Mouse (Mus musculus) liver, embryonic 13.5 days (tissue): Measurements from ENCODE around the gene Zfp119b. TPM values are rescaled to one million over a fixed set of nuclear protein-coding genes. Genes with fewer than 3 reads are reported as not detected.
A peak's percentile ranks its signal among the peaks of the same experiment; 100 is the strongest.
"Not testable (repeated sequence)": the region's sequence is repeated elsewhere in the genome, so short reads cannot be mapped to it uniquely, and the experiment has no call there.

Experiments
- ATAC-seq: fragments of 200-750 bp; cut with Nextera tagmentation; 2 replicates; pipeline ENCODE4 v1.8.0; 2017; ENCODE audit warnings: low read depth, mild to moderate bottlenecking, moderate number of reproducible peaks, moderate library complexity
- DNase-seq: peaks from one replicate; pipeline ENCODE4 v3.0.0; 2022
- H3K27ac ChIP-seq: fragments of 300-500 bp; sonication (generic); 2 replicates; pipeline ENCODE4 v1.5.1; 2015; ENCODE audit warnings: moderate library complexity, mild to moderate bottlenecking, inconsistent platforms
- H3K27me3 ChIP-seq: fragments of 300-500 bp; sonication (generic); 2 replicates; pipeline ENCODE4 v1.6.1; 2015; ENCODE audit warnings: mild to moderate bottlenecking, inconsistent platforms
- H3K36me3 ChIP-seq: fragments of 300-500 bp; sonication (generic); 2 replicates; pipeline ENCODE4 v1.6.1; 2015; ENCODE audit warnings: mild to moderate bottlenecking, inconsistent platforms
- H3K4me1 ChIP-seq: fragments of 300-500 bp; sonication (generic); replicated peaks from 2 replicates; pipeline ENCODE4 v1.6.1; 2015; ENCODE audit warnings: inconsistent platforms
- H3K4me2 ChIP-seq: fragments of 300-500 bp; sonication (generic); 2 replicates; pipeline ENCODE4 v1.6.1; 2015; ENCODE audit warnings: inconsistent platforms, mild to moderate bottlenecking, moderate library complexity
- H3K4me3 ChIP-seq: fragments of 300-500 bp; sonication (generic); replicated peaks from 2 replicates; pipeline ENCODE4 v1.5.1; 2015; ENCODE audit warnings: mild to moderate bottlenecking, inconsistent platforms
- H3K9ac ChIP-seq: fragments of 300-500 bp; sonication (generic); 2 replicates; pipeline ENCODE4 v1.6.1; 2015; ENCODE audit warnings: mild to moderate bottlenecking, inconsistent platforms
- H3K9me3 ChIP-seq: fragments of 300-500 bp; sonication (generic); replicated peaks from 2 replicates; pipeline ENCODE4 v1.6.1; 2016; ENCODE audit warnings: inconsistent platforms
- WGBS: fragments of 180-500 bp; shearing (Covaris S2); methylation state at CpG from one replicate; pipeline ENCODE4 v1.1.7; 2015; ENCODE audit not compliant: insufficient replicate concordance; 5-methylcytosine and 5-hydroxymethylcytosine counted together
- polyA plus RNA-seq: library from polyadenylated mRNA; unstranded; fragments of >200 nt; fragmentation: Nextera tagmentation; extraction: Ambion mirVana; gene quantifications from 2 replicates; pipeline ENCODE4 v1.2.1, GENCODE M21; 2015

Gene Zfp119b
- polyA plus RNA-seq, 1 experiment from 2014 or later = 2.6 TPM

DNA sequence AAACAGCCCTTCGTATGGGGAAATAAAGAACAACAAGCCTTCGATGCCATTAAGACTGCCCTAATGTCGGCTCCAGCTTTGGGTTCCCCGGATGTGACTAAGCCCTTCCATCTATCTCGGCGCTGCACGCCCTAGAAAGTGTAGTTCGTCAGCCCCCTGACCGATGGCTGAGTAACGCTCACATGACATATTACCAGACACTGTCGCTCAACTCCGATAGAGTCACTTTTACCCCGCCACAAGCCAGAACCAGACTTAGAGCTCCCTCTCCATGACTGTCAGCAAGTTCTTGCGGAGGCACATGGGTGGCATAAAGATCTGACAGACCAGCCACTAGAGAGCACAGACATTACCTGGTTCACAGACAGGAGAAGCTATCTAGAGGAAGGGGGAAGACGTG, 16.1 kb downstream of the Zfp119b start:
- H3K4me1 ChIP-seq = peaks cover 47% of the 10 kb centered on the region
- peak; percentile 13 for ATAC-seq
- H3K27ac ChIP-seq = peak overlapping the region; percentile 95
- DNase-seq = peak; percentile 48
- peaks cover 7% of the 10 kb centered on the region; the same call in 1 of the 2 replicates for H3K9me3 ChIP-seq
- H3K36me3 ChIP-seq = peaks cover 26% of the 10 kb centered on the region
- WGBS = 69% methylated on average over 15 of the region's 15 CpGs
- peak overlapping the region; percentile 74 for H3K4me3 ChIP-seq
- H3K27me3 ChIP-seq = no peaks in the 10 kb centered on the region
- peak overlapping the region; percentile 84 for H3K4me2 ChIP-seq
- peak overlapping the region; percentile 85 for H3K9ac ChIP-seq

- H3K4me2 ChIP-seq = peak overlapping the region; percentile 84
- peaks cover 47% of the 10 kb centered on the region for H3K4me1 ChIP-seq
- peak overlapping the region; percentile 74 for H3K4me3 ChIP-seq
- DNase-seq = peak; percentile 50
- H3K9ac ChIP-seq = peak overlapping the region; percentile 85
- H3K9me3 ChIP-seq = peaks cover 7% of the 10 kb centered on the region; the same call in 1 of the 2 replicates
- ATAC-seq = peak; percentile 53
- 29% methylated on average over 2 of the region's 2 CpGs for WGBS
- no peaks in the 10 kb centered on the region for H3K27me3 ChIP-seq
- H3K36me3 ChIP-seq = peaks cover 26% of the 10 kb centered on the region
- peak overlapping the region; percentile 95 for H3K27ac ChIP-seq
Observed at GRCm38 (mm10) chr17:55932635-55933034, 16.7 kb downstream of the Zfp119b start.

DNA sequence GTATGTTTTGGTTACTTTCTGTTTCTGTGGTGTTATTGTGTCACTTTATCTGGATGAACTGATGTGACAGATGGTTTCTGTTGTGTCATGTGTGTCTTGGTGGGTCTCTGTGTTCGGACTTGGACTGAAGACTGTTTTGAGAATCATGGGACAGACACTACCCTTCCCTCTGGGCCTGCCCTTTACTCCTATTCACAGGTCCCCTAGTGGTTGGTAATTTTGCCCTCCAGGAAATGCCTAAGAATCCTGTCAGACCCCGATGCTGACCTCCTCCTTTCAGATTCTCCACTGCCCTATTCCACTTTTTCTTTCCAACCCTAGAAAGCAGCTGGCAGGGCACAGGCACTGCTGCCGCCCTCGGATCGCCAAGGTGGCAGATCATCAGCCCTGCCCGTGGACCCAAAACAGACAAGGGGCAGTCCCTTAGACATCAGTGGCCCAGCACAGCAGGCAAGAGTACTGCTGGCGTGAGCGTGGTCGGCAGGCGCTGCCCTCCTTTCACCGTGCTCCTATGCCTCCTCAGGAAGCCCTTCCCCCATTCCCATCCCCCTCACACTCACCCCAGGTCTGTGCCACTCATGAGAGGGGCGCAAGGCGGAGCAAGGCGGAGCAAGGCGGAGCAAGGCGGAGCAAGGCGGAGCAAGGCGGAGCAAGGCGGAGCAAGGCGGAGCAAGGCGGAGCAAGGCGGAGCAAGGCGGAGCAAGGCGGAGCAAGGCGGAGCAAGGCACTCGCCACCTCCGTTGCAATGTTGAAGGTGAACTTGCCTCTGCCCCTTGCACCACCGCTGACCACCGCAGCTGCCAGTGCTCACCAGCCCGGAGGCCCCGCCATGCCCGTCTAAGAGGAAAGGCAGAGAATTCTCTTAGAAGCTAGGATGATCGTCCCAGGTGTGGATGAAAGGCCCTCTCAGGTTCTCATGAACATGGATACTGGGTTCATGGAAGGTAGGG, 17.5 kb downstream of the Zfp119b start:
- peaks cover 7% of the 10 kb centered on the region; the same call in 1 of the 2 replicates for H3K9me3 ChIP-seq
- H3K4me2 ChIP-seq = peak overlapping the region; percentile 84
- H3K4me3 ChIP-seq = peak overlapping the region; percentile 74
- peaks cover 47% of the 10 kb centered on the region for H3K4me1 ChIP-seq
- H3K27ac ChIP-seq = peak overlapping the region; percentile 95
- WGBS = 1% methylated on average over 33 of the region's 33 CpGs
- peak overlapping the region; percentile 85 for H3K9ac ChIP-seq
- H3K27me3 ChIP-seq = no peaks in the 10 kb centered on the region
- ATAC-seq (peak; percentile 86), DNase-seq (peak; percentile 77)
- H3K36me3 ChIP-seq = peaks cover 26% of the 10 kb centered on the region

DNA sequence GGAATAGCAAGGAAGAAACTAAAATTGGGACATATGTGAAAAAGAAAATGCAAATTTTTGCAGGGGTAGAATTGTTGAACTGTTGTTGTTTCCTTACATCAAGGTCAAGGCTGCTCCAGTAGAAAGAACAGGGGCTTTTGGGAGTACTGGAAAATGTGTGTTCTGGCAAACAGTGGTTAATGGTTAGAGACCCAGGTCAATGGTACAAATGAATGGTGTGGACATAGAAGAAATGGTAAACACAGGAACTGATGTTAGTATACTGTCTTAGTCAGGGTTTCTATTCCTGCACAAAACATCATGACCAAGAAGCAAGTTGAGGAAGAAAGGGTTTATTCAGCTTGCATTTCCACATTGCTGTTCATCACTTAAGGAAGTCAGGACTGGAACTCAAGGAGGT, 42.6 kb downstream of the Zfp119b start:
- no peaks in the 10 kb centered on the region for H3K27me3 ChIP-seq
- H3K9ac ChIP-seq = no peak overlapping the region
- H3K4me3 ChIP-seq = no peak overlapping the region
- H3K27ac ChIP-seq = no peak overlapping the region
- peak; percentile 63 for ATAC-seq
- no peaks in the 10 kb centered on the region for H3K36me3 ChIP-seq
- no peak for DNase-seq
- no peaks in the 10 kb centered on the region for H3K9me3 ChIP-seq
- peaks cover 3% of the 10 kb centered on the region; the same call in 1 of the 2 replicates for H3K4me1 ChIP-seq
- H3K4me2 ChIP-seq = no peak overlapping the region

- no peaks in the 10 kb centered on the region for H3K36me3 ChIP-seq
- 57% methylated on average over 6 of the region's 6 CpGs for WGBS
- DNase-seq (no peak), ATAC-seq (no peak)
- H3K27ac ChIP-seq = peak overlapping the region; percentile 18
- no peak overlapping the region for H3K4me2 ChIP-seq
- no peaks in the 10 kb centered on the region for H3K27me3 ChIP-seq
- H3K9me3 ChIP-seq = 0 out of 2 replicates have a peak, but pooled peaks cover 2% of the 10 kb centered on the region
- peaks cover 3% of the 10 kb centered on the region; the same call in 1 of the 2 replicates for H3K4me1 ChIP-seq
- no peak overlapping the region for H3K9ac ChIP-seq
- no peak overlapping the region for H3K4me3 ChIP-seq
Observed at GRCm38 (mm10) chr17:55904131-55904530, 45.2 kb downstream of the Zfp119b start.

GRCm38 (mm10) chr17:55903687-55904086, 45.6 kb downstream of the Zfp119b start:
- ATAC-seq = no peak
- no peak for DNase-seq
- Histone ChIP-seq H3K4me3 (no peak overlapping the region), H3K9ac (no peak overlapping the region), H3K9me3 (0 out of 2 replicates have a peak, but pooled peaks cover 2% of the 10 kb centered on the region), H3K27me3 (no peaks in the 10 kb centered on the region), H3K36me3 (0 out of 2 replicates have a peak, but pooled peaks cover 3% of the 10 kb centered on the region), H3K4me1 (peaks cover 3% of the 10 kb centered on the region; the same call in 1 of the 2 replicates), H3K4me2 (no peak overlapping the region), H3K27ac (no peak overlapping the region)
- 52% methylated on average over 1 of the region's 1 CpGs for WGBS

DNA sequence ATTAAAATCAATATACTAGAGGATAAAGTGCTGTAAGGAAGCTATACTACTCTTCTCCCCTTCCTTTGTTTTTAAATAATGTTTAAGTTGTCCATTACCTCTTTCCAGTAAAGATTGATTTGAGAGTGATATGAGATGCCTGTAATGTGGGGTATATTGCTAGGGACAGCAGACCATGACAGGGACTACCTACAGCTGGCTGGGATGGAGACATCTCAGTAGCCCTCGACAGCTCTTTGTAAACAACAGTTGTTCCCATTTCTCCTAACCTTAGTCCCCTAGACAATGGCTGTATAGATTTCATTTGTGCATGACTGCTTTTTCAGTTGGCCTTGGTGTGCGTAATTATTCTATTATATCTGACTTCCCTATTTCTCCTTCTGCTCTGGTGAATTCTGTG, 46.2 kb downstream of the Zfp119b start:
- no peak overlapping the region for H3K4me3 ChIP-seq
- H3K36me3 ChIP-seq = peaks cover 8% of the 10 kb centered on the region
- DNase-seq = no peak
- H3K27me3 ChIP-seq = no peaks in the 10 kb centered on the region
- H3K9ac ChIP-seq = no peak overlapping the region
- H3K4me1 ChIP-seq = peaks cover 3% of the 10 kb centered on the region; the same call in 1 of the 2 replicates
- H3K4me2 ChIP-seq = no peak overlapping the region
- no peak for ATAC-seq
- peaks cover 2% of the 10 kb centered on the region; the same call in 1 of the 2 replicates for H3K9me3 ChIP-seq
- no peak overlapping the region for H3K27ac ChIP-seq
- WGBS = 40% methylated on average over 2 of the region's 2 CpGs

GRCm38 (mm10) chr17:55892406-55892955, 56.8 kb downstream of the Zfp119b start:
- peaks cover 19% of the 10 kb centered on the region for H3K36me3 ChIP-seq
- not testable (repeated sequence) for ATAC-seq, DNase-seq, H3K27me3 ChIP-seq, H3K9me3 ChIP-seq
- H3K27ac ChIP-seq = peak overlapping the region; percentile 83
- peaks cover 14% of the 10 kb centered on the region for H3K4me1 ChIP-seq
- peak overlapping the region; percentile 64 for H3K4me3 ChIP-seq
- WGBS = 7% methylated on average over 6 of the region's 8 CpGs
- H3K9ac ChIP-seq = peak overlapping the region; percentile 72
- peak overlapping the region; percentile 67 for H3K4me2 ChIP-seq

Other genes starting within 250 kb of the Zfp119b start
- gene Pot1b, start 236.9 kb downstream of the Zfp119b start, polyA plus RNA-seq = 5.2 and 6.1 TPM in 2 replicates
- 1.1 and 1.4 TPM in 2 replicates for gene Adgre4, start 199.5 kb downstream of the Zfp119b start, polyA plus RNA-seq
- gene Zfp119a, start 70.6 kb downstream of the Zfp119b start, polyA plus RNA-seq = 2.1 and 3.1 TPM in 2 replicates
- gene Zfp959, start 57.4 kb downstream of the Zfp119b start, polyA plus RNA-seq = 6.5 and 7.7 TPM in 2 replicates
- 4.6 and 5.0 TPM in 2 replicates for gene Ebi3, start 3.1 kb upstream of the Zfp119b start, polyA plus RNA-seq
- 11.4 and 12.7 TPM in 2 replicates for gene Yju2, start 9.6 kb upstream of the Zfp119b start, polyA plus RNA-seq
- gene Shd, start 21.0 kb upstream of the Zfp119b start, polyA plus RNA-seq = 0.22 and 0.34 TPM in 2 replicates
- gene Fsd1, start 37.0 kb upstream of the Zfp119b start, polyA plus RNA-seq = 0.56 and 0.69 TPM in 2 replicates
- 1.5 and 1.8 TPM in 2 replicates for gene Stap2, start 56.1 kb upstream of the Zfp119b start, polyA plus RNA-seq
- gene Mpnd, start 56.2 kb upstream of the Zfp119b start, polyA plus RNA-seq = 13.5 and 14.5 TPM in 2 replicates
- 48.0 and 50.9 TPM in 2 replicates for gene Sh3gl1, start 87.1 kb upstream of the Zfp119b start, polyA plus RNA-seq
- gene Chaf1a, start 90.9 kb upstream of the Zfp119b start, polyA plus RNA-seq = 19.8 and 27.1 TPM in 2 replicates
- gene Ubxn6, start 125.5 kb upstream of the Zfp119b start, polyA plus RNA-seq = 14.2 and 15.6 TPM in 2 replicates
- 59.0 and 64.9 TPM in 2 replicates for gene Hdgfl2, start 130.1 kb upstream of the Zfp119b start, polyA plus RNA-seq
- gene Plin4, start 160.3 kb upstream of the Zfp119b start, polyA plus RNA-seq = not detected in 2 replicates
- 0.23 and 0.32 TPM in 2 replicates for gene Plin5, start 168.1 kb upstream of the Zfp119b start, polyA plus RNA-seq
- 0.36 and 0.43 TPM in 2 replicates for gene Lrg1, start 172.5 kb upstream of the Zfp119b start, polyA plus RNA-seq
- 0.51 and 0.55 TPM in 2 replicates for gene Sema6b, start 190.8 kb upstream of the Zfp119b start, polyA plus RNA-seq
- 2.7 and 2.9 TPM in 2 replicates for gene Tnfaip8l1, start 213.0 kb upstream of the Zfp119b start, polyA plus RNA-seq
- gene Mydgf, start 234.4 kb upstream of the Zfp119b start, polyA plus RNA-seq = 59.2 and 66.7 TPM in 2 replicates